Mouse (Mus musculus) c-Kit-positive CD71-positive TER-119-positive erythroid progenitor cells, embryonic 14.5 days (primary cell): ENCODE data around the gene Prkn.

Experiments used
- DNase-seq: peaks from one replicate; pipeline ENCODE4 v3.0.0-alpha.2; 2013; ENCODE audit warnings: low spot score

Prkn gene

GRCm38 (mm10) chr17:11751251-11751650, 911.1 kb downstream of the Prkn start:
- DNase-seq, result no peak

- no peak for DNase-seq
Measured at GRCm38 (mm10) chr17:11752686-11753085, 912.5 kb downstream of the Prkn start.

DNA sequence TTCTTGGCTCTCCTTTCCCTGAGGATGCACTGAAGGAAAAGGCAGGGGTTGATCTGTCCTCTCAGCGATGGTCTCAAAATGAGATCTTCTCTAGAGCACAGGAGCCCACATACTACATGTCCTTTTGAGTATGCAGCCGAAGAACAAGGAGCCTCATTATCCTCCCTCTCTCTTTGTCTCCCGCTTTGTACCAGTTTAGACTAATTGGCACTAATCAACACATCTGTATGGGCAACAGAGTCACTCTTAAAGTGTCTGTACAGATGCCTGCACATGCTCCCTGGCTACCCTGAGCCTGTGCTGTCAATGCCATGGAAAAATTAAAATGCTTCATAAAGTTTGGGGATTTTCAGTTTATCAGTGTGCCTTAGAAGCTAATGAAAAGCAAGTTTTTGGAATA, 924.9 kb downstream of the Prkn start:
- DNase-seq, result no peak

DNA sequence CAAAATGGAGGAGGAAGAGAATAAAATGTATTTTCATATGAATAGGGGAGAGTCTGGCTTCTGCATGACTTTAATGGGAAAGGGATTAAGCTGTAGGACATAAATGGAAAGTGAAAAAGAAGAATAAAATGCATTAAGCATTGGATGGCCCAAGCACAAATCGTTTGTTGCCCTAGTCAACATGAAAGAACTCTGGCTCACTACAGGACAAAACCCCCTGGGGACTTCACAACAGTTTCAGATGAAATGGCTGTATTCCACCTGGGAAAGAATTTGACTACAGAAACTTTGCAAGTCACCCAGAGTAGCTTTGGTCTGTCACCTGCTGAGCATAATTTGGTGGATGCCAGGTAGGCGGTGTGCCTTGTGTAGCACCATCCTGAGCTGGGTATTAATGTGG, 925.4 kb downstream of the Prkn start:
- DNase-seq, result no peak

DNA sequence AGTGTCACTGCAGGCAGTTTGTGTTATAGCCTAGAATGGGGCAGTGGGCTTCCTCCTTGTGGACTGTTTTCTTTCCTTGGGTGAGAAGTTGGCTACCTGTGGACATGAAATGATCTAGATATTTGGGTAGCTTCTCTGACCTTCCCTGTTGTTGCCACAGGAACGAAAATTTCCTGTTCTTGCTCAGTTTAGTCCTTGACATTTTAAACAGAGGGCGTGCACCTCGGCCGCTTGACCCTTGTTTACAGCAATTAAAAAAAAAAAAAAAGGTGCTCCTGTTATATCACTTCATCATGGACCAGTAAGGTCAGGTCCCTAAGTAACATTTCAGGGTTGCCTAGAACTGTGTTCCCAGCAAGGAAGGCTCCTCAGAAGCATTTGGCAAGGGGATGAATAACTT, 927.1 kb downstream of the Prkn start:
- DNase-seq, result no peak

- DNase-seq, result no peak
Measured at GRCm38 (mm10) chr17:11768345-11768744, 928.2 kb downstream of the Prkn start.

- no peak for DNase-seq
Measured at GRCm38 (mm10) chr17:11768971-11769370, 928.8 kb downstream of the Prkn start.

DNA sequence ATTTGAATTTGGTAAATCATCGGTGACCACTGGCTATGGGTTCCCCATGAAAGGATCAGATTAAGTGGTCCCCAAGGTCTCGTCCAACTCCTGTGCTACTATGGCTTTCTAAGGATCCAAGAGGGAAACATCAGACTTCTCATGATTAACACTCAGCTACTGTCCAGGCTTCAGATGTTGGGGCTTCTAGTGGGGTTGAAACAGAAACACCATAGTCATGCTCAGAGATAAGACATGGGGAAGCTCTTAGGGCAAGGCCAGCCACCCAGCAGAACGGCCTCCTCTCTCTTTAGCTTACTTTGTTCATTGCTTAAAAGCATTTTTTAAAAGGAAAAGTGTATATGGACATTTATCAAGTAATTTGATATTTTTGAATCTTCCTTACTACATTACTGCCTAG, 929.3 kb downstream of the Prkn start:
- no peak for DNase-seq

GRCm38 (mm10) chr17:11779547-11779946, 939.4 kb downstream of the Prkn start:
- DNase-seq, result no peak

- DNase-seq, result no peak
Measured at GRCm38 (mm10) chr17:11780005-11780404, 939.8 kb downstream of the Prkn start.

- no peak for DNase-seq
Measured at GRCm38 (mm10) chr17:11780805-11781481, 940.8 kb downstream of the Prkn start.

DNA sequence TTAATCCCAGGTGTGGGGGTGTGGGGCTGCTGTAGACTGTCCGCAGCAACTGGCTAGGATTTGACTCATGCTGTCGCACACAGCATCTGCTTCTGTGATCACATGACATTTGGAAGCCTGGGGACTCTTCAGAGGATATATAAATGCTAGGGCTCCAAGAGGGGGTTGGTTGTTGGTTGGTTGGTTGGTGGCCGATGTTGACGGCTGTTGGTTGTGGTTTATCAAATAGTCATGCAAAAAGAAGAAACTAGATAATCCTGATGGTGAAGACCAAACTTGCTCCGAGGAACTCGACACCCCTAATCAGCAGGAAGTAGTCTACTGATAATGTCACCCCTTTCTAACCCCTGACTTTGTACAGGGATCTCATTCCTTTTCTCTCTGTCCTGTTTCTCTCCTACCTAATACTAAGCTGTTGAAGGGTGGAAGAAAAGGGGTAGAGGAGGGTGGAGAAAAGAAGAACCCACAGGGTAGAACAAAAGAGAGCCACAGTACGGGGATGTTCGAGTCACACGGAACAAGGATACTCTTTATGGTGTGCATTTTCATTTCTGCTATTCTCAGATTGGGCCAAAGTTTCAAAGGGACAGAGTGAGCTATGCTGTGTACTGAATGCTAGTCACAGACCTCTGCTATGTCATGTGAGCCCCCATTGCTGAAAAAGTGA, 948.2 kb downstream of the Prkn start:
- no peak for DNase-seq

DNA sequence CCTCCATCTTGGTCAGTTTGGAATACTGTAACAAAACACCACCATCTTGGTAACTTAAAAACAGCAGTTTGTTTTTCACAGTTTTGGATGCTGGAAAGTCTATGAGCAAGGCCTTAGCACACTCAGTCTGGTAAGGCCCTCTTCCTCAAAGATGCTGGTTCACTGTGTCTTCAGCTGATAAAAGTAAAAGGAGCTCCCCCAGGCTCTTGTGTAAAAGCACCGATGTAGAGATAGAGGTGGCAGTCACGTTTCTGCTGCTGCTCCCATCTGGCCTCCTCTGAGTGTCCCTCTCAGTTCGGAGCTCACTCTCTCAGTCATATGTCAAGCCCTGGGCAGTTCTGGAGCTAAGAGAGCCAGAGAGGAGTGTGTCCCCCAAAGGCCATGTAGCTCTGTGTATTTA, 955.8 kb downstream of the Prkn start:
- no peak for DNase-seq

GRCm38 (mm10) chr17:11801226-11801625, 961.0 kb downstream of the Prkn start:
- DNase-seq, result no peak

DNA sequence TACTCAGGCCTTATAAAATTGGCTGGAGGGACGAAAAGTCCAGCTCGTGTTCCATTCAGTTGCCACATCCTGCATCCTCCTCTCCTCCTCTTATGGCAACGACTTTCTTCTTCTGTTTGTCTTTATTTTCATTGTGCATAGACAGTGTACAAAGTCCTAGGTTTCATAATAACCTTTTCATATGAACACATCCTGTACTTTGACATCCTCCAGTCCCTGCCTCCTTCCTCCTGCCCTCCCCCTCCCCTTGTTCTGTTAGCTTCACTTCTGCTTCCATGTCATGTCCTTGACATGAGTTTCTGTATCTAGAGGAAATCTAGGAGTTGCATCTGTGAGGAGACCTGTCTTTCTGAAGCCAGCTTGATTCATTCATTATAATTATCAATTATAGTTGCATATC, 967.1 kb downstream of the Prkn start:
- DNase-seq, result no peak

DNA sequence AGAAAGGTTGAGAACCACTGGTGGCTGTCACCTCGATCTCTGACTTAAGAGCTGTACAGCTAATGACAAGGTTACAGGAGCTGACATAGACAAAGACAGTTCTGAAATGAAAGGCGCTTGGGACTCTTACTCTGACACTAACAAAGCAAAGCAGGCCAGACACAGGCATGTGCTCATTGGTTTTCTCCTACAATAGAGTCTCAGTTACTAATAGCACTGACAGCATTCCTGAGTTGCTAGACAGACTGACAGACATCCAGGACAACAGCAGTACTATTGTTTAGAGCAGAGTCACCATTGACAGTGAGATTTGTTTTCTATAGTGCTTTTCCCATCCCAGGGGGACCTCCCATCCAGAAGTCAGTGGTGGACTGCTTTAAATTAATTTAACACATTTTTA, 977.7 kb downstream of the Prkn start:
- no peak for DNase-seq

DNA sequence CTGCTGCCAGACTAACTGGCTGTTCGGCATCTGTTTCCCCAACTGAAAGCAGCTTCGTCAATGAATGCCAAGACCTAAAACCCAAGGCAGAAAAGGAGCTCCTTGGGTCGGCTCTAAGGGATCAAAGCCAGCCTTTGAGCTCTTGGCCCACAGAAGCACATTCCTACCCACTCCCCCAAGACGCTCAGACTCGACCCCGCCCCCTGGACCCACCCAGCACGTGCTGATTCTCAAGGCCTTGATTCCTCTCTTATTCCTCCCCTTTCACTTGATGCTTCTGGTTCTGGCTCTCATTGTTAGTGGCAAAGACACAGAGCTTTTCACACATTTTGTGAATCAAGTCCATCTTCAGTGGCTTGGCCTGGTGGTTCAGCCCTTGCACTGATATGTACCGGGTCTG, 979.3 kb downstream of the Prkn start:
- DNase-seq, result no peak

DNA sequence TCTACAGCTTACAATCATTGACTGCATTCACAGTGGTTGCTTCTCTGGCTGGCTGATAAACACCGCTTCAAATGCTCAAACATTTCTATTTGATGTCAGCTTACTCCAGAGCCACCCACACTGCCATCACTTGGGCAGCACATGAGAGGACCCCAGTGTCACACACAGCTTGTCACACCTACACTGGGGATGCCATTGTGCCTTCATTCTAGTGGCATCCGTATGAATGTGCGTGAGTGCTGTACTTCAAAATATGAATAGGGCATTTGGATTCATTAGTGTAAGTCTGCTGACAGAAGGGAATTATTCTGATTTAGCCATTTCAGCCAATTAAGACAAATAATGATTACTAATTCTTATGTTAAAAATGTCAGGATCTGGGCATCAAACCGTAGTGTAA, 980.6 kb downstream of the Prkn start:
- DNase-seq, result no peak

DNA sequence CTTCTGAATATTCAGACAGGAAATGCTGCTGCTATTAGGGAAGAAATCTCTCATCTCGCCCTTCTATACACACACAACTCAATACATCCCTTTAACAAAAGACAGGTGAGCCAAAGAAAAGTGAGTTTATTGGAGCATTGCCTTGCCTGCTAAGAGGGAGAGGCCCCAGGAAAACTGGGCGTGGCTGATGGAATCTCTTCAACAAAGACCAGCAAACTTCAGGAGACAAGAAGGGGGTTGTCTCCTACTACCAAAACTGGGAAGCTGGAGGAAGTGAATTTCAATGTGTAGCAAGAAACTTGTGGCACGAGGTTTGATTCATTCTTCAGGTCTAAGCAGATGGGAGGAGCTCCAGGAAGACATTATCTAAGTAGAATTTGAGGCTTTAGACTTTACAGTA, 989.3 kb downstream of the Prkn start:
- no peak for DNase-seq

- no peak for DNase-seq
Measured at GRCm38 (mm10) chr17:11837121-11837520, 996.9 kb downstream of the Prkn start.

- DNase-seq, result no peak
Measured at GRCm38 (mm10) chr17:11844436-11844835, 1004.3 kb downstream of the Prkn start.

GRCm38 (mm10) chr17:11844989-11845388, 1004.8 kb downstream of the Prkn start:
- DNase-seq, result no peak

GRCm38 (mm10) chr17:11845506-11845905, 1005.3 kb downstream of the Prkn start:
- no peak for DNase-seq

GRCm38 (mm10) chr17:11854571-11854970, 1014.4 kb downstream of the Prkn start:
- DNase-seq, result no peak
